Mouse (Mus musculus) liver, adult 2 months (tissue): ENCODE results near the gene Serpini1.

Source experiments
- CTCF ChIP-seq: fragments of 200-500 bp; IDR thresholded peaks from 2 replicates; pipeline ENCODE4 v1.5.1; 2011; ENCODE audit warnings: low read depth, low read length, control low read depth
- POLR2A ChIP-seq: fragments of 200-500 bp; IDR thresholded peaks from 2 replicates; pipeline ENCODE4 v1.6.1; 2011; ENCODE audit warnings: low read length, control low read depth; ENCODE audit not compliant: insufficient read depth; ENCODE audit errors: extremely low read depth

GRCm38 (mm10) chr3:75583293-75583692, 25.9 kb downstream of the Serpini1 start:
- TF ChIP-seq POLR2A (no peak), CTCF (no peak)
